Mouse (Mus musculus): ENCODE measurements around the gene Arhgef7. TPM values are rescaled to one million over a fixed set of nuclear protein-coding genes. Genes with fewer than 3 reads are reported as not detected.

Gene Arhgef7
- polyA plus RNA-seq, 1 experiment from 2014 or later: 46.4 TPM

- Histone ChIP-seq H3K4me1 (ENCODE audit: control insufficient read depth, insufficient read depth, low read length) (peaks cover 11% of the 10 kb centered on the region), H3K27ac (ENCODE audit: low read depth, low read length) (no peak overlapping the region), H3K9ac (ENCODE audit: low read depth, low read length) (no peak overlapping the region), H3K4me2 (no peak overlapping the region), H3K4me3 (ENCODE audit: low read depth, low read length) (no peak overlapping the region), H3K9me3 (replicated peaks; ENCODE audit: control insufficient read depth, low read length) (no peaks in the 10 kb centered on the region), H3K36me3 (ENCODE audit: control insufficient read depth, insufficient read depth, low read length) (0 out of 2 replicates have a peak, but pooled peaks cover 2% of the 10 kb centered on the region), H3K27me3 (ENCODE audit: control insufficient read depth, insufficient read depth, low read length) (no peaks in the 10 kb centered on the region)
- ATAC-seq (replicated peaks; ENCODE audit: insufficient number of reproducible peaks, low FRiP score, low TSS enrichment): no peak
- 85% methylated on average over 7 of the region's 7 CpGs for WGBS (ENCODE audit: insufficient replicate concordance)
Measured at GRCm38 (mm10) chr8:11762821-11763220, 35.3 kb downstream of the Arhgef7 start.

GRCm38 (mm10) chr8:11767213-11767840 lies 39.8 kb downstream of the Arhgef7 start:
- no peak for ATAC-seq (replicated peaks; ENCODE audit: insufficient number of reproducible peaks, low FRiP score, low TSS enrichment)
- Histone ChIP-seq H3K36me3 (ENCODE audit: control insufficient read depth, insufficient read depth, low read length) (0 out of 2 replicates have a peak, but pooled peaks cover 2% of the 10 kb centered on the region), H3K27me3 (ENCODE audit: control insufficient read depth, insufficient read depth, low read length) (no peaks in the 10 kb centered on the region), H3K4me2 (no peak overlapping the region), H3K27ac (ENCODE audit: low read depth, low read length) (no peak overlapping the region), H3K4me3 (ENCODE audit: low read depth, low read length) (no peak overlapping the region), H3K9me3 (replicated peaks; ENCODE audit: control insufficient read depth, low read length) (no peaks in the 10 kb centered on the region), H3K9ac (ENCODE audit: low read depth, low read length) (no peak overlapping the region), H3K4me1 (ENCODE audit: control insufficient read depth, insufficient read depth, low read length) (peaks cover 10% of the 10 kb centered on the region)
- WGBS (ENCODE audit: insufficient replicate concordance): 82% methylated on average over 5 of the region's 5 CpGs

DNA sequence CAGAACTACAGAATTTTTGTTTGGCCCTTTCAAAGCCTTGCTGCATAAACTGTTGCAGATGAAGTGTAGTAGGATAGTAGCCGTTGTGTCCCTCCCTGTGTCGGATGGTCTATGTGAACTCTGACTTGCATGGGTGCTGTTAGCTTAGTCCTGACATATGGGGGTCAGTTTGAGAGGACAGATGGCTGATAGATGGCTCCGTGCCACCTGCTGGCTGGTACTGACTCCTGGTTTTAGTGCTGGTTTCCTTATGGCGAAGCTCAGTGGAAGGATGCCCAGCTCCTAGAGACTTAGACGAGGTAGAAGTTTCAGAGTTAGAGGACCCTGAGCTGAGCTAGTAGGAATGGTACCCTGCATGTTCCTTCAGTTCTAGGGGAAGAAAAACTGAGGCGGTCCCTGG lies 42.5 kb downstream of the Arhgef7 start:
- no peak overlapping the region for H3K4me2 ChIP-seq
- H3K4me1 ChIP-seq (ENCODE audit: control insufficient read depth, insufficient read depth, low read length): peaks cover 31% of the 10 kb centered on the region
- no peak for ATAC-seq (replicated peaks; ENCODE audit: insufficient number of reproducible peaks, low FRiP score, low TSS enrichment)
- H3K9ac ChIP-seq (ENCODE audit: low read depth, low read length): no peak overlapping the region
- no peak overlapping the region for H3K4me3 ChIP-seq (ENCODE audit: low read depth, low read length)
- H3K27ac ChIP-seq (ENCODE audit: low read depth, low read length): no peak overlapping the region
- 0 out of 2 replicates have a peak, but pooled peaks cover 2% of the 10 kb centered on the region for H3K36me3 ChIP-seq (ENCODE audit: control insufficient read depth, insufficient read depth, low read length)
- H3K27me3 ChIP-seq (ENCODE audit: control insufficient read depth, insufficient read depth, low read length): no peaks in the 10 kb centered on the region
- WGBS (ENCODE audit: insufficient replicate concordance): 90% methylated on average over 6 of the region's 6 CpGs
- H3K9me3 ChIP-seq (replicated peaks; ENCODE audit: control insufficient read depth, low read length): no peaks in the 10 kb centered on the region

DNA sequence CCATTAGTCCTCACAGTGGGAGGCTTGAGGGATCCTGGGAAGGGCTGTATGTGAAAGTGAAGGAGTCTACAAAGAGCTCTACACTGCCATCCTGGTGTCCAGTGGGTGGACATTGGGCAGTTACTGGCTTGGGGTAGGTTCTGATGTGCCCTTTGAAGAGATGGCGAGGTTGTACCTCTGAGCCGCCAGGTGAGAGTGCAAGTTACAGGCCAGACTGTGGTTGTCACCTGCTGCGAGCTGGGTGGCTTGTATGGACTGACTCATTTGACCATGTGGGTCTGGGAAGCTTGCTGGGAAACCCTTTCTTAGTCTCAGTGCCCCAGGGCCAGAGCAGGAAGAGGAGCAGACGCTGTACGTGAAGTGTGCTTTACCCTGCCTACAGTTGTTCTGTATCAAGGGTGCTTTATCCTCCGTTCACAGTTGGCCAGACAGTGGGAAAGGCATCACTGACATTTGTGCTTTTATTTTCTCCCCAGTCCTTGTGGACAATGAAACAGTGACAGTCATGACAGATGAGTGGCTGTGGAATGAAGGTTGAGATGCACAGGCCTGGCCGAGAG lies 43.1 kb downstream of the Arhgef7 start:
- Histone ChIP-seq H3K36me3 (ENCODE audit: control insufficient read depth, insufficient read depth, low read length) (0 out of 2 replicates have a peak, but pooled peaks cover 2% of the 10 kb centered on the region), H3K27ac (ENCODE audit: low read depth, low read length) (0 out of 2 replicates have a peak overlapping the region, but pooled peaks have one; percentile 30), H3K27me3 (ENCODE audit: control insufficient read depth, insufficient read depth, low read length) (no peaks in the 10 kb centered on the region), H3K4me2 (no peak overlapping the region), H3K9ac (ENCODE audit: low read depth, low read length) (0 out of 2 replicates have a peak overlapping the region, but pooled peaks have one; percentile 1), H3K4me3 (ENCODE audit: low read depth, low read length) (no peak overlapping the region), H3K4me1 (ENCODE audit: control insufficient read depth, insufficient read depth, low read length) (peaks cover 37% of the 10 kb centered on the region), H3K9me3 (replicated peaks; ENCODE audit: control insufficient read depth, low read length) (no peaks in the 10 kb centered on the region)
- no peak for ATAC-seq (replicated peaks; ENCODE audit: insufficient number of reproducible peaks, low FRiP score, low TSS enrichment)
- WGBS (ENCODE audit: insufficient replicate concordance): 65% methylated on average over 7 of the region's 7 CpGs

GRCm38 (mm10) chr8:11771608-11772007 lies 44.1 kb downstream of the Arhgef7 start:
- Histone ChIP-seq H3K9ac (ENCODE audit: low read depth, low read length) (no peak overlapping the region), H3K36me3 (ENCODE audit: control insufficient read depth, insufficient read depth, low read length) (0 out of 2 replicates have a peak, but pooled peaks cover 1% of the 10 kb centered on the region), H3K4me1 (ENCODE audit: control insufficient read depth, insufficient read depth, low read length) (peaks cover 47% of the 10 kb centered on the region), H3K27me3 (ENCODE audit: control insufficient read depth, insufficient read depth, low read length) (no peaks in the 10 kb centered on the region), H3K4me2 (no peak overlapping the region), H3K9me3 (replicated peaks; ENCODE audit: control insufficient read depth, low read length) (no peaks in the 10 kb centered on the region), H3K27ac (ENCODE audit: low read depth, low read length) (no peak overlapping the region), H3K4me3 (ENCODE audit: low read depth, low read length) (no peak overlapping the region)
- 93% methylated on average over 5 of the region's 5 CpGs for WGBS (ENCODE audit: insufficient replicate concordance)
- no peak for ATAC-seq (replicated peaks; ENCODE audit: insufficient number of reproducible peaks, low FRiP score, low TSS enrichment)

DNA sequence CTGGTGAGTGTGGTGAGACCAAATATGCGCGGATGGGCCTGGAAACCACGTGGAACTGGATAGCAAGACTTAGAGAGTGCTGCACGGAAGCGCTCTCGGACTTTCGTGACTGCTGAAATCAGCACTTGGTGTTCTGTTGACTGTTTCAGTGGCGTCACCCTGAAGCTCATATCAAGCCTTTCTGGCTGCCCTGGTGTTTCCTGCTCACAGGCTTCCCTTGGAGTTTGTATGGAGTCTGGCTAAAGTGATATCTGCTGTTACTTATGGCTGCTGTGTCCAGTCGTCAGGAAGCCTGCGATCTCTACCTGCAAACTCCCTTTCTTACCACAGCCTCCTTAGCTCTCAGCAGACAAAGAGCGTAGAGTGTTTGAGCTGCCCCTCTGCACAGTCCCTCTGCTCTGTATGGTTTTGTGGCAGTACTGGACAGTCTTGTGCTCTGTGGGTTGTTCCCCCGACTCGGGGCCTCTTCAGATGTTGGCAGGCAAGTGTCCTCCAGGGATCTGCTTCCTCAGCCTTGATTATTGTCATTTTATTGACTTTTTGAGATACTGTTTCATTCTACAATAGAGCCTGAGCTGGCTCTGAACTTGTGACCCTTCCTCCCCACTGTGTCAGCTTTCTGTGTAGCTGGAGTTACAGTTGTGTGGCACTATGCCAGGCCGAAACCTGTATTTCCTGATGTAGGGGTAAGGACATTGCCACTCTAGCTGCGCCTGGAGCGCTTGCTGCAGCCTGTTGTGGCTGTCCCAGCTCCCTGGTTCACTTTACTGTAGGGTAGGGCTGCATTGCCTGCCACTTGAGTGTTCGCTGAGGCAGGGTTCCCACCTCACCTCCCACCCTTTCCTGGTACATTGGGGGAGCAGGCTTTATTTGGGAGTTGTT lies 46.9 kb downstream of the Arhgef7 start:
- ATAC-seq (replicated peaks; ENCODE audit: insufficient number of reproducible peaks, low FRiP score, low TSS enrichment): no peak
- Histone ChIP-seq H3K9ac (ENCODE audit: low read depth, low read length) (peak overlapping the region; percentile 59), H3K36me3 (ENCODE audit: control insufficient read depth, insufficient read depth, low read length) (no peaks in the 10 kb centered on the region), H3K4me1 (ENCODE audit: control insufficient read depth, insufficient read depth, low read length) (peaks cover 76% of the 10 kb centered on the region), H3K4me3 (ENCODE audit: low read depth, low read length) (no peak overlapping the region), H3K9me3 (replicated peaks; ENCODE audit: control insufficient read depth, low read length) (no peaks in the 10 kb centered on the region), H3K4me2 (peak overlapping the region; percentile 5), H3K27me3 (ENCODE audit: control insufficient read depth, insufficient read depth, low read length) (no peaks in the 10 kb centered on the region), H3K27ac (ENCODE audit: low read depth, low read length) (peak overlapping the region; percentile 85)
- WGBS (ENCODE audit: insufficient replicate concordance): 40% methylated on average over 17 of the region's 17 CpGs

DNA sequence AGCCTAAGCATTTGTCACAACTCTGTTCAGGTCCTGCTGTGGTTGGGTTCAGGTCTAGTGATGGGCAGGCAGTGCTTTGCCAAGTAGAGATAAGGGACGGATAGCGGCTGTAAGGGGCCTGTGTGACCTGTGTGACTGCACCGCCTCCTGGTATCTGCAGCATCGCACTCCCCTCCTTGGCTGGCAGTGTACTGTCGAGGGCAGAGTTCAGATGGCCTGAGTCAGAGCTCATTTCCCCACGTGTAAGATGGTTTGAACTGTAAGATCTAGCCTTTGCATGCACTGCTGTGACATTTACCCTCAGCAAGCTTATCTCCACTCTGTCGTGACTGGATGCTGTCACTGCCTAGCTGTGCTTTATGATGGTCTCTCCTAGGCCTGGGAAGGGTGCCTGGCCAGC lies 48.4 kb downstream of the Arhgef7 start:
- 0 out of 2 replicates have a peak overlapping the region, but pooled peaks have one; percentile 3 for H3K9ac ChIP-seq (ENCODE audit: low read depth, low read length)
- no peak overlapping the region for H3K4me3 ChIP-seq (ENCODE audit: low read depth, low read length)
- WGBS (ENCODE audit: insufficient replicate concordance): 4% methylated on average over 7 of the region's 7 CpGs
- peak overlapping the region; percentile 16; the same call in 1 of the 2 replicates for H3K4me2 ChIP-seq
- H3K4me1 ChIP-seq (ENCODE audit: control insufficient read depth, insufficient read depth, low read length): peaks cover 77% of the 10 kb centered on the region
- H3K9me3 ChIP-seq (replicated peaks; ENCODE audit: control insufficient read depth, low read length): no peaks in the 10 kb centered on the region
- peak overlapping the region; percentile 85 for H3K27ac ChIP-seq (ENCODE audit: low read depth, low read length)
- H3K36me3 ChIP-seq (ENCODE audit: control insufficient read depth, insufficient read depth, low read length): no peaks in the 10 kb centered on the region
- no peak for ATAC-seq (replicated peaks; ENCODE audit: insufficient number of reproducible peaks, low FRiP score, low TSS enrichment)
- H3K27me3 ChIP-seq (ENCODE audit: control insufficient read depth, insufficient read depth, low read length): no peaks in the 10 kb centered on the region

DNA sequence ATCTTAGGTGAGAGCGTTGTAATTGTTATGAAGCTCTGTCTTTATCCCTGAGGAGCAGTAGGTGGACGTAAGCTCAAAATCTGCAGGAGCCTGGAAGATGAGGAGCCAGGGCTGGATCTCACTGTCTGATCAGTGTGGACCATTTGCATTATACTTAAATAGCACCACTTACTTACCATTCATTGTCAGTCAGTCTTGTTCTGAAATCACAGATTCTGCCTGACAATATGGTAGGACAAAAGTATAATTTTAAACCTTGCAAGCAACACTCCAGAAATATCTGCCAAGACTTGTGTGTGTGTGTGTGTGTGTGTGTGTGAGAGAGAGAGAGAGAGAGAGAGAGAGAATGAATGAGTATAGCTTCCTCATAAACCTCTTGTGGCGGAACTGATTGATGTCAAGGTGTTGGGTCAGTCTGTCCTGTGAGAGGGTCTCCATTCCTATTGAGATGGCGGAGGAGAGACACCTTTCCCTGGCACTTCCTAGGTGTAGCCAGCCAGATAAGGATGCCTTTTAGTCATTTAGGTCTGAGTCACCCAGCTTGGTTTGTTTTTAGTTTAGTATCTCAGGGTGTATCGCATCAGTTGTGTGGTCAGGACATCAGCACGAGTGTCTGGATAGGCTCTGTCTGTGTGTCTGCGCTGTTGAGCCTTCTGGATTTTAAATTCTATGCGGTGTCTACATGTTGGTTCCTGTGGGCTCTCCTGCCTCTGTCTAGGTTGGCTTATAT lies 49.1 kb downstream of the Arhgef7 start:
- H3K9ac ChIP-seq (ENCODE audit: low read depth, low read length): no peak overlapping the region
- no peaks in the 10 kb centered on the region for H3K9me3 ChIP-seq (replicated peaks; ENCODE audit: control insufficient read depth, low read length)
- peak overlapping the region; percentile 85 for H3K27ac ChIP-seq (ENCODE audit: low read depth, low read length)
- 0 out of 2 replicates have a peak overlapping the region, but pooled peaks have one; percentile 4 for H3K4me2 ChIP-seq
- no peak overlapping the region for H3K4me3 ChIP-seq (ENCODE audit: low read depth, low read length)
- peaks cover 77% of the 10 kb centered on the region for H3K4me1 ChIP-seq (ENCODE audit: control insufficient read depth, insufficient read depth, low read length)
- no peaks in the 10 kb centered on the region for H3K36me3 ChIP-seq (ENCODE audit: control insufficient read depth, insufficient read depth, low read length)
- H3K27me3 ChIP-seq (ENCODE audit: control insufficient read depth, insufficient read depth, low read length): no peaks in the 10 kb centered on the region
- 69% methylated on average over 8 of the region's 8 CpGs for WGBS (ENCODE audit: insufficient replicate concordance)
- no peak for ATAC-seq (replicated peaks; ENCODE audit: insufficient number of reproducible peaks, low FRiP score, low TSS enrichment)
